Mouse (Mus musculus): ENCODE results near the gene Znhit6.

DNA sequence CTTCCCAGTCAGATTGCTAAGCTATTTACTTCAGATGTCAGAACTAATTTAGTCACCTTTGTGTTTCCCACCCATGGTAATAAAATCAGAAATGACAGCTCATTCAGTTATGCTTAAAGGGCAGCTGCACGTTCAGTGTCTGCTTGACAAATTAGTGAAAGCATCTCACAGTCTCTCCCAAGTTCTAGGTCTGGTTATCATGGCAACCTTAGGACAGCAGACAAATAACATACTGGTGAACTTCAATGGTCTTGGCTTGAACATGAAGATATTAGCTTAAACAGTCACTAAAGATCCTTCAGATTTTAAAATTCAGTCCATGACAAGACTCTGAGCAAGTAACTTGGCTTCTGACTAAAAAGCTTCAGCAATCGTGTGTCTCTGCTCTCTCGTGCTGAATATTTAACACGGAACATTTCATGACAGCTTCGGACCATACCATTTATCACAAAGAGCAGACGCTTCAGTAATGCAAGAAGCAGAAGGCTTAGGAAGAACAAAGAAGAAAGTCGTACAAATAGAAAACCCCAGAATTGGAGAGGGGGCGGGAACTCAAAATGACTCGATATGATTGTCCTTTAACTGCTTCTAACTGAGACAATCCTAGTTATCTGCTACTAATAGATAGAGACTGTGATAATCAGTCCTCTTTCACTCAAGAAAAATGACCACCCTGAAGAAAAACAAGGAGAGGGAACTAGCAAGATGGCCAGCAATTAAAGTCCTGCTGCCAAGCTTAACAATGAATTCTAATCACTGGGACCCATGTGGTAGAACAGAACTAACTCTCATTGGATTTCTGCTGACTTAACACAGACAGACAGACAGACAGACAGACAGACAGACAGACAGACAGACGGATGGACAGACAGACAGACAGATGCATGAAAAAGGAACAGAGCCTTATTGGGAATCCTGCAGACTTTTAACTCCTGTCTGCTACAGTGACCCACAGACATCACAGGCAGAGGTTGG lies 27.3 kb upstream of the Znhit6 start:
- TF ChIP-seq USF1 (IDR thresholded peaks at IDR 0.05; ENCODE audit: low read depth) (no peak), CTCF (IDR thresholded peaks at IDR 0.05; ENCODE audit: control insufficient read depth, insufficient read depth, insufficient read length) (no peak)
